ENCODE assay signal across 12 mouse cellular contexts in genomic region chr11:117525606-117526349, GRCm38 (mm10). TPM values are rescaled to one million over a fixed set of nuclear protein-coding genes. Genes with fewer than 3 reads are reported as not detected.
DNase-seq lines count a peak whose midpoint lies in the region; ATAC-seq lines count a peak whose summit lies in the region.
"Had no signal": no experiment of that assay in that cellular context is flagged by ENCODE, and none has a peak within 500 bp of the region (broad histone marks: within the 10 kb centered on the region; RNA-seq: fewer than 3 reads in every experiment).

No protein-coding gene starts in this region.

- no peak overlapping the region for H3K27ac ChIP-seq in heart, embryonic 14.5 days (replicated peaks in 1 of 2; ENCODE audit: control insufficient read depth in 1 of 2, insufficient read depth in 1 of 2, low read depth in 2 of 2, low read length in 2 of 2)
- H3K27ac ChIP-seq in heart, embryonic 12.5 days (ENCODE audit: poor library complexity, severe bottlenecking) = no peak overlapping the region
- peak overlapping the region; percentile 67 for H3K27ac ChIP-seq in hindbrain, embryonic 15.5 days (replicated peaks)
- H3K27ac ChIP-seq in neural tube, embryonic 15.5 days (replicated peaks) = peak overlapping the region; percentile 56; the same call in 1 of the 2 replicates

- H3K4me1 ChIP-seq in heart, embryonic 14.5 days (ENCODE audit: control insufficient read depth in 2 of 2, insufficient read depth in 2 of 2, low read length in 2 of 2) = peaks cover 12 to 18% of the 10 kb centered on the region in 2 experiments
- peaks cover 21% of the 10 kb centered on the region for H3K4me1 ChIP-seq in heart, embryonic 12.5 days (replicated peaks)
- H3K4me1 ChIP-seq in hindbrain, embryonic 15.5 days (replicated peaks) = peaks cover 37% of the 10 kb centered on the region
- peaks cover 35% of the 10 kb centered on the region for H3K4me1 ChIP-seq in neural tube, embryonic 15.5 days

- no peak overlapping the region for H3K4me2 ChIP-seq in heart, embryonic 14.5 days (ENCODE audit: low read length)
- H3K4me2 ChIP-seq in heart, embryonic 12.5 days = no peak overlapping the region
- H3K4me2 ChIP-seq in hindbrain, embryonic 15.5 days = 0 out of 2 replicates have a peak overlapping the region, but pooled peaks have one; percentile 21
- H3K4me2 ChIP-seq in neural tube, embryonic 15.5 days = no peak overlapping the region

- 20% methylated on average over 18 of the region's 18 CpGs for WGBS in heart, embryonic 14.5 days
- WGBS in heart, embryonic 12.5 days = 26% methylated on average over 16 of the region's 18 CpGs
- 20% methylated on average over 18 of the region's 18 CpGs for WGBS in hindbrain, embryonic 15.5 days
- 13% methylated on average over 16 of the region's 18 CpGs for WGBS in neural tube, embryonic 15.5 days

- no peak for ATAC-seq in heart, embryonic 14.5 days (ENCODE audit: insufficient number of reproducible peaks, insufficient read depth, low FRiP score, low read depth)
- no peak for ATAC-seq in heart, embryonic 12.5 days (ENCODE audit: insufficient number of reproducible peaks, low FRiP score)
- ATAC-seq in hindbrain, embryonic 15.5 days (ENCODE audit: low FRiP score, low read depth) = 0 out of 2 replicates have a peak, but pooled peaks have one; percentile 19
- ATAC-seq in neural tube, embryonic 15.5 days (ENCODE audit: low FRiP score) = no peak
- no peak for ATAC-seq in frontal cortex, adult (ENCODE audit: low TSS enrichment)

- no peaks in the 10 kb centered on the region for H3K36me3 ChIP-seq in heart, embryonic 14.5 days (ENCODE audit: control insufficient read depth, insufficient read depth, low read length)
- H3K36me3 ChIP-seq in heart, embryonic 12.5 days = no peaks in the 10 kb centered on the region
- H3K36me3 ChIP-seq in hindbrain, embryonic 15.5 days = no peaks in the 10 kb centered on the region
- no peaks in the 10 kb centered on the region for H3K36me3 ChIP-seq in neural tube, embryonic 15.5 days

- 0 out of 2 replicates have a peak overlapping the region, but pooled peaks have one; percentile 8 for H3K9ac ChIP-seq in heart, embryonic 14.5 days (ENCODE audit: low read length)
- H3K9ac ChIP-seq in heart, embryonic 12.5 days = no peak overlapping the region
- H3K9ac ChIP-seq in hindbrain, embryonic 15.5 days = 0 out of 2 replicates have a peak overlapping the region, but pooled peaks have one; percentile 2
- H3K9ac ChIP-seq in neural tube, embryonic 15.5 days (replicated peaks) = 0 out of 2 replicates have a peak overlapping the region, but pooled peaks have one; percentile 14

- H3K27me3 ChIP-seq in heart, embryonic 14.5 days (ENCODE audit: control insufficient read depth, insufficient read depth, low read length) = 0 out of 2 replicates have a peak, but pooled peaks cover 4% of the 10 kb centered on the region
- peaks cover 15% of the 10 kb centered on the region; the same call in 1 of the 2 replicates for H3K27me3 ChIP-seq in heart, embryonic 12.5 days (replicated peaks)
- H3K27me3 ChIP-seq in hindbrain, embryonic 15.5 days = no peaks in the 10 kb centered on the region
- no peaks in the 10 kb centered on the region for H3K27me3 ChIP-seq in neural tube, embryonic 15.5 days (replicated peaks)

- no peak overlapping the region for H3K4me3 ChIP-seq in heart, embryonic 14.5 days (ENCODE audit: control insufficient read depth in 1 of 2, insufficient read depth in 1 of 2, low read depth in 1 of 2, low read length in 2 of 2)
- H3K4me3 ChIP-seq in heart, embryonic 12.5 days = no peak overlapping the region
- H3K4me3 ChIP-seq in hindbrain, embryonic 15.5 days = no peak overlapping the region
- no peak overlapping the region for H3K4me3 ChIP-seq in neural tube, embryonic 15.5 days (replicated peaks)
- H3K4me3 ChIP-seq: myocyte had no signal

- no peaks in the 10 kb centered on the region for H3K9me3 ChIP-seq in heart, embryonic 14.5 days (ENCODE audit: control insufficient read depth, low read length)
- no peaks in the 10 kb centered on the region for H3K9me3 ChIP-seq in heart, embryonic 12.5 days (replicated peaks)
- H3K9me3 ChIP-seq in hindbrain, embryonic 15.5 days = no peaks in the 10 kb centered on the region
- H3K9me3 ChIP-seq in neural tube, embryonic 15.5 days (replicated peaks) = no peaks in the 10 kb centered on the region

- peak; percentile 56 for DNase-seq in brain, adult 2 months (ENCODE audit: low read depth, low spot score)
- DNase-seq in kidney, postnatal 14 days = no peak
- DNase-seq in cerebellum, adult 9-10 months = no peak
- DNase-seq: adrenal gland, postnatal 36 days had no signal

RNA-seq across cellular contexts. Expression of gene Gm11733, which starts 41.6 kb away (rescaled TPM):
- polyA plus RNA-seq in heart, embryonic 14.5 days (2014; fragmentation: Nextera tagmentation; extraction: Ambion mirVana) = 0.08 TPM in 1 of 2 replicates, not detected in the other
- polyA plus RNA-seq in heart, embryonic 12.5 days (2016; fragmentation: Nextera tagmentation; extraction: Ambion mirVana) = not detected in 2 replicates
- polyA plus RNA-seq in hindbrain, embryonic 15.5 days (2015; fragmentation: Nextera tagmentation; extraction: Ambion mirVana) = not detected in 2 replicates
- polyA plus RNA-seq in neural tube, embryonic 15.5 days (2015; fragmentation: Nextera tagmentation; extraction: Ambion mirVana) = 0.09 TPM in 1 of 2 replicates, not detected in the other
- polyA plus RNA-seq: C2C12; heart, embryonic 16.5 days; myocyte had no signal

Comparison
In these comparisons a context has a peak if more than half of its experiments do, and no peak if none do; other contexts are left out.
1. H3K27ac ChIP-seq: peak in hindbrain, embryonic 15.5 days (single experiment) and neural tube, embryonic 15.5 days (single experiment); none in heart, embryonic 14.5 days (0 of 2) and heart, embryonic 12.5 days (single experiment).